Mouse (Mus musculus) G1E (cell line): Measurements from ENCODE around the gene Galns. TPM values are rescaled to one million over a fixed set of nuclear protein-coding genes. Genes with fewer than 3 reads are reported as not detected.
"Not testable (repeated sequence)": the region's sequence is repeated elsewhere in the genome, so short reads cannot be mapped to it uniquely, and the experiment has no call there.

ENCODE experiments used
- ATAC-seq: 2 replicates; pipeline ENCODE4 v1.8.0; 2016; ENCODE audit warnings: mild to moderate bottlenecking; ENCODE audit not compliant: insufficient number of reproducible peaks, poor library complexity, low FRiP score, severe bottlenecking; ENCODE audit errors: extremely low read depth
- DNase-seq: peaks from one replicate; pipeline ENCODE4 v3.0.0; 2012; ENCODE audit warnings: low spot score
- H3K27me3 ChIP-seq: 2 replicates; pipeline ENCODE4 v1.6.1; 2012; ENCODE audit warnings: mild to moderate bottlenecking, low read length, inconsistent platforms; ENCODE audit not compliant: insufficient read depth
- H3K36me3 ChIP-seq: replicated peaks from 2 replicates; pipeline ENCODE3; 2012; ENCODE audit warnings: mild to moderate bottlenecking, inconsistent platforms
- H3K4me1 ChIP-seq: 2 replicates; pipeline ENCODE4 v1.6.1; 2012; ENCODE audit warnings: low read depth, low read length, inconsistent platforms, mixed read lengths; ENCODE audit not compliant: insufficient read depth
- H3K4me3 ChIP-seq: 2 replicates; pipeline ENCODE4 v1.5.1; 2012; ENCODE audit warnings: low read depth, mild to moderate bottlenecking, inconsistent platforms, low read length, moderate library complexity, mixed read lengths
- H3K9me3 ChIP-seq: replicated peaks from 2 replicates; pipeline ENCODE4 v1.6.1; 2012; ENCODE audit warnings: inconsistent platforms
- CTCF ChIP-seq: IDR thresholded peaks from 2 replicates; pipeline ENCODE4 v1.5.1; 2012; ENCODE audit warnings: low read depth, low read length, inconsistent platforms, mixed read lengths
- GATA1 ChIP-seq: IDR thresholded peaks from 2 replicates; pipeline ENCODE4 v1.6.1; 2012; ENCODE audit warnings: borderline replicate concordance, low read length, inconsistent platforms, mixed read lengths
- GATA2 ChIP-seq: IDR thresholded peaks from 2 replicates; pipeline ENCODE4 v1.6.1; 2012; ENCODE audit warnings: low read depth, low read length, inconsistent platforms, borderline replicate concordance
- POLR2AphosphoS5 ChIP-seq: IDR thresholded peaks from 2 replicates; pipeline ENCODE4 v1.6.1; 2012; ENCODE audit warnings: low read depth, low read length, inconsistent platforms; ENCODE audit not compliant: insufficient replicate concordance
- TAL1 ChIP-seq: conservative IDR thresholded peaks from 2 replicates; pipeline ENCODE4 v1.6.1; 2012; ENCODE audit warnings: low read depth, low read length, inconsistent platforms, mixed read lengths
- polyA plus RNA-seq: library from polyadenylated mRNA; stranded (reverse); fragments of >175 nt; gene quantifications from 2 replicates; pipeline ENCODE4 v1.2.3, GENCODE M21; 2012
- total RNA-seq, 2 experiments: library from RNA; stranded (forward) in 1 of 2; stranded (reverse) in 1 of 2; fragments of 200-1000 nt in 1 of 2; fragments of >200 nt in 1 of 2; fragmentation: Nextera tagmentation in 1 of 2; gene quantifications; 2 replicates each; pipeline ENCODE4 v1.2.3; 2014 to 2017

Gene Galns
- total and polyA plus RNA-seq, 3 experiments = 3.0 to 7.9 (median 6.0) TPM

- peak; percentile 29 for ATAC-seq
- TF ChIP-seq CTCF (no peak), POLR2AphosphoS5 (no peak), GATA2 (no peak), TAL1 (no peak), GATA1 (no peak)
Observed at GRCm38 (mm10) chr8:122575286-122575685, 36.0 kb downstream of the Galns start.

GRCm38 (mm10) chr8:122574667-122575251, 36.5 kb downstream of the Galns start:
- H3K4me1 ChIP-seq = peaks cover 78% of the 10 kb centered on the region
- TF ChIP-seq TAL1 (no peak), GATA2 (no peak), GATA1 (no peak), POLR2AphosphoS5 (no peak)
- H3K4me3 ChIP-seq = peak overlapping the region; percentile 87; the same call in 1 of the 2 replicates
- DNase-seq (no peak), ATAC-seq (no peak)
- H3K9me3 ChIP-seq = no peaks in the 10 kb centered on the region
- H3K36me3 ChIP-seq = peaks cover 66% of the 10 kb centered on the region
- peaks cover 7% of the 10 kb centered on the region; the same call in 1 of the 2 replicates for H3K27me3 ChIP-seq

More at GRCm38 (mm10) chr8:122575286-122575685, 36.0 kb downstream of the Galns start:
- Histone ChIP-seq H3K36me3 (peaks cover 60% of the 10 kb centered on the region), H3K4me1 (peaks cover 73% of the 10 kb centered on the region), H3K27me3 (peaks cover 9% of the 10 kb centered on the region), H3K4me3 (peak overlapping the region; percentile 87), H3K9me3 (no peaks in the 10 kb centered on the region)
- DNase-seq = peak; percentile 31

GRCm38 (mm10) chr8:122574264-122574663, 37.0 kb downstream of the Galns start:
- TF ChIP-seq POLR2AphosphoS5 (no peak; the same call in 1 of the 2 replicates), GATA1 (no peak), TAL1 (no peak), GATA2 (no peak), CTCF (no peak)
- ATAC-seq (no peak), DNase-seq (no peak)
- H3K36me3 ChIP-seq = peaks cover 71% of the 10 kb centered on the region
- H3K9me3 ChIP-seq = no peaks in the 10 kb centered on the region
- H3K4me1 ChIP-seq = peaks cover 83% of the 10 kb centered on the region
- H3K27me3 ChIP-seq = peaks cover 6% of the 10 kb centered on the region; the same call in 1 of the 2 replicates
- H3K4me3 ChIP-seq = peak overlapping the region; percentile 87; the same call in 1 of the 2 replicates

- TF ChIP-seq GATA1 (no peak), POLR2AphosphoS5 (no peak), TAL1 (no peak), CTCF (no peak)
- Histone ChIP-seq H3K27me3 (peaks cover 3% of the 10 kb centered on the region; the same call in 1 of the 2 replicates), H3K4me1 (peaks cover 89% of the 10 kb centered on the region), H3K4me3 (no peak overlapping the region), H3K9me3 (no peaks in the 10 kb centered on the region), H3K36me3 (peaks cover 73% of the 10 kb centered on the region)
- DNase-seq (no peak), ATAC-seq (no peak)
Observed at GRCm38 (mm10) chr8:122573577-122573976, 37.7 kb downstream of the Galns start.

GRCm38 (mm10) chr8:122573176-122573575, 38.1 kb downstream of the Galns start:
- H3K9me3 ChIP-seq, DNase-seq, ATAC-seq, H3K4me3 ChIP-seq, H3K27me3 ChIP-seq: not testable (repeated sequence)
- H3K36me3 ChIP-seq = peaks cover 70% of the 10 kb centered on the region
- H3K4me1 ChIP-seq = peaks cover 89% of the 10 kb centered on the region

GRCm38 (mm10) chr8:122572751-122573150, 38.5 kb downstream of the Galns start:
- peaks cover 89% of the 10 kb centered on the region for H3K4me1 ChIP-seq
- no peaks in the 10 kb centered on the region for H3K9me3 ChIP-seq
- H3K27me3 ChIP-seq = no peaks in the 10 kb centered on the region; the same call in 1 of the 2 replicates
- H3K4me3 ChIP-seq = no peak overlapping the region; the same call in 1 of the 2 replicates
- no peak for DNase-seq
- peaks cover 70% of the 10 kb centered on the region for H3K36me3 ChIP-seq
- TF ChIP-seq GATA1 (no peak), POLR2AphosphoS5 (no peak), TAL1 (no peak), GATA2 (no peak), CTCF (no peak)
- no peak for ATAC-seq

- ATAC-seq (no peak), DNase-seq (no peak)
- H3K4me3 ChIP-seq = peak overlapping the region; percentile 34; the same call in 1 of the 2 replicates
- peaks cover 70% of the 10 kb centered on the region for H3K36me3 ChIP-seq
- peaks cover 89% of the 10 kb centered on the region for H3K4me1 ChIP-seq
- no peaks in the 10 kb centered on the region; the same call in 1 of the 2 replicates for H3K27me3 ChIP-seq
- no peak for TF ChIP-seq GATA1
- no peak for TF ChIP-seq CTCF
- H3K9me3 ChIP-seq = no peaks in the 10 kb centered on the region
Observed at GRCm38 (mm10) chr8:122571750-122572267, 39.5 kb downstream of the Galns start.
